Mouse (Mus musculus) forebrain, embryonic 14.5 days (tissue): ENCODE results near the gene Rassf9. TPM values are rescaled to one million over a fixed set of nuclear protein-coding genes. Genes with fewer than 3 reads are reported as not detected.

Experiments
- ATAC-seq: fragments of 200-750 bp; cut with Nextera tagmentation; 2 replicates; pipeline ENCODE4 v1.8.0; 2017; ENCODE audit warnings: mild to moderate bottlenecking, moderate library complexity
- DNase-seq: peaks from one replicate; pipeline ENCODE4 v3.0.0-alpha.2; 2015; ENCODE audit warnings: low spot score
- H3K27ac ChIP-seq: fragments of 300-500 bp; sonication (generic); 2 replicates; pipeline ENCODE4 v1.5.1; 2014; ENCODE audit warnings: low read depth, mild to moderate bottlenecking, control low read depth, low read length, moderate library complexity
- H3K27me3 ChIP-seq: fragments of 300-500 bp; sonication (generic); replicated peaks from 2 replicates; pipeline ENCODE4 v1.6.1; 2014; ENCODE audit warnings: low read length, control low read depth, mixed read lengths; ENCODE audit not compliant: control insufficient read depth, insufficient read depth
- H3K36me3 ChIP-seq: fragments of 300-500 bp; sonication (generic); 2 replicates; pipeline ENCODE4 v1.6.1; 2014; ENCODE audit warnings: low read length, control low read depth; ENCODE audit not compliant: control insufficient read depth, insufficient read depth
- H3K4me1 ChIP-seq: fragments of 300-500 bp; sonication (generic); 2 replicates; pipeline ENCODE4 v1.6.1; 2014; ENCODE audit warnings: antibody characterized with exemption, low read length, control low read depth; ENCODE audit not compliant: control insufficient read depth, insufficient read depth
- H3K4me2 ChIP-seq: fragments of 300-500 bp; sonication (generic); 2 replicates; pipeline ENCODE4 v1.6.1; 2014; ENCODE audit warnings: mild to moderate bottlenecking, control low read depth, low read length
- H3K4me3 ChIP-seq: fragments of 300-500 bp; sonication (generic); 2 replicates; pipeline ENCODE4 v1.5.1; 2014; ENCODE audit warnings: low read depth, low read length, control low read depth
- H3K9ac ChIP-seq: fragments of 300-500 bp; sonication (generic); 2 replicates; pipeline ENCODE4 v1.6.1; 2014; ENCODE audit warnings: mild to moderate bottlenecking, low read length, control low read depth, moderate library complexity
- H3K9me3 ChIP-seq: fragments of 300-500 bp; sonication (generic); replicated peaks from 2 replicates; pipeline ENCODE4 v1.6.1; 2016; ENCODE audit warnings: low read length, control low read depth, mixed read lengths; ENCODE audit not compliant: control insufficient read depth
- WGBS: fragments of 180-500 bp; shearing (Covaris S2); extraction: QIAGEN DNeasy Blood & Tissue Kit; methylation state at CpG from one replicate; pipeline ENCODE4 v1.1.7; 2014; 5-methylcytosine and 5-hydroxymethylcytosine counted together
- polyA plus RNA-seq: library from polyadenylated mRNA; unstranded; fragments of >200 nt; fragmentation: Nextera tagmentation; extraction: Ambion mirVana; gene quantifications from 2 replicates; pipeline ENCODE4 v1.2.1, GENCODE M21; 2014

Rassf9 gene
- polyA plus RNA-seq, result 1.6 and 2.2 TPM in 2 replicates

DNA sequence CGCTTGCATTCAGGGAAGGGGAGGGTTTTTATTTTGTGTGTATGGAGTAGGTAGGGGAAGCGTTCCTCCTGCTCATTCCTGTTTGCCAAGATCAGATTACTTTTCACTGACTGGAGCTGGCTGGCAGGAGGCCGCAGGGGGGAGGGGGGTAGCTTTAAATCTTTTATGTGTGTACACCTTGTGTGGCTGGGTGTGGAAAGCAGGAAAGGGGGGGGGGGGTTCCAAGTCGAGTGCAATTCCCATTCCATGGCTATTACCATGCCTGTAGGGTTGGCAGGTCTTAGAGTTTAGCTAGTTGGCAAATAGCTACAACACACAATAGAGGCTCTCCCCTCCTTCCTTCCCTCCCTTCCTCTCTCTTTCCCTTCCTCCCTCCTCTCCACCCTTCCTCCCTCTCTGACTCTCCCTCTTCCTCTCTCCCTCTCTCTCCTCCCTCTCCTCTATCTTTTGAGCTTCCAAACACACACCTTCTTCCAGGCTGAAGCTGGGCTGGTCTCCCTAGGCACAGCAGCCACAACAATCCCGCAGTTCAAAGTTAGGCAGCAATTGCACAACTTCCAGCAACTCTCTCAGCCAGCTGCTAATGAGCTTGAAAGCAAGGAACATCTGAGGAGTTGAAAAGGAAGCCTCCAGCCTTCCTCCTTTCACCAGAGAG is at the start of gene Rassf9:
Gene Rassf9 (plus strand): TSS at position 416 of the 655 bp plus-strand sequence.
- Histone ChIP-seq H3K4me2 (no peak within 1 kb of the TSS), H3K4me1 (no peaks in the 10 kb centered on the region), H3K36me3 (no peaks in the 10 kb centered on the region), H3K27ac (no peak within 1 kb of the TSS), H3K4me3 (no peak within 1 kb of the TSS), H3K27me3 (no peaks in the 10 kb centered on the region), H3K9ac (no peak within 1 kb of the TSS), H3K9me3 (no peaks in the 10 kb centered on the region)
- peak; percentile 51 for DNase-seq
- WGBS, result 5% methylated on average over 5 of the region's 5 CpGs
- peak; percentile 92 for ATAC-seq

DNA sequence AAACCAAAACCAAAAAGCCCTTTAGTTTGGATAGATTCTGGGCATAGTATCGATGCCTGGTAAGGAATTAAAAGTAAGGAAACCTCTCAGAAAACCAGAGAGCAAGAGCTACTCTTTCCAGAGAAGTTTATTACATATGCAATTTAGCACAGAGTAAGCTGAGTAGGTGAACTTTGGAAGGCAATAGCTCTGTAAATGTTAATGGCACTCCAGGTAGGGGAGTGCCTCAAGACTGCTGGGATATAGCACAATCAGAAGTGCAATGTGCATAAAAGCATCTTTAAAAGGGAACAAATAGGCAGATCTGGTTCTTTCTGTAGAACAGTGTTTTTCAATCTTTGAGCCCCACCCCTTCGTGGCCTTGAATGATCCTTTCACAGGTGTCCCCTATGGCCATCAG is 42.6 kb upstream of the Rassf9 start:
- no peaks in the 10 kb centered on the region for H3K27me3 ChIP-seq
- no peak for ATAC-seq
- no peak overlapping the region for H3K9ac ChIP-seq
- 91% methylated on average over 2 of the region's 2 CpGs for WGBS
- no peaks in the 10 kb centered on the region for H3K9me3 ChIP-seq
- H3K4me3 ChIP-seq, result no peak overlapping the region
- no peak overlapping the region for H3K4me2 ChIP-seq
- H3K36me3 ChIP-seq, result no peaks in the 10 kb centered on the region
- no peaks in the 10 kb centered on the region for H3K4me1 ChIP-seq
- no peak for DNase-seq
- no peak overlapping the region for H3K27ac ChIP-seq

DNA sequence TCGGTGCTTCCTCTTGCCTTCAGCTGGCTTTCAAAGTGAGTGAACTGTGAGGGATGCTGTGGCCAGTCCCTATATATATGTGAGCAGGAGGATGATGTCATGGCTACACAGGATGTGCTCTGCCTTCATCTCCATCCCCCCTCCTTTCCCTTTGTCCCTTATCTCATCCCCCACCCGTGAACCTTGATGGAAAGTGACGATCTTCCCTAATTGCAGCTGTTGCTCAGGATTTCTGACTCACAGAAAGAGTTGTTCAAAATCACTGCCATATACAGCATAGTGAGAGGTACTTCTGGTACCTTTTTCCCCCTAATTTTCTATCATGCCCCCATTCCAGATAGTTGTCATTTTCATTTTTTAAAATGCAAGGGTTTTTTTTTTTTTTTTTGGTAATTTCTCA is 21.6 kb upstream of the Rassf9 start, which contains the start of gene Nts:
Gene Nts (minus strand): TSS at position 101 of the 400 bp plus-strand sequence.
- no peak for ATAC-seq
- WGBS, result 40% methylated on average over 3 of the region's 3 CpGs
- no peaks in the 10 kb centered on the region for H3K4me1 ChIP-seq
- no peaks in the 10 kb centered on the region for H3K27me3 ChIP-seq
- H3K36me3 ChIP-seq, result no peaks in the 10 kb centered on the region
- no peaks in the 10 kb centered on the region for H3K9me3 ChIP-seq
- no peak within 1 kb of the TSS for H3K4me3 ChIP-seq
- no peak within 1 kb of the TSS for H3K4me2 ChIP-seq
- no peak within 1 kb of the TSS for H3K27ac ChIP-seq
- no peak within 1 kb of the TSS for H3K9ac ChIP-seq
- DNase-seq, result no peak

DNA sequence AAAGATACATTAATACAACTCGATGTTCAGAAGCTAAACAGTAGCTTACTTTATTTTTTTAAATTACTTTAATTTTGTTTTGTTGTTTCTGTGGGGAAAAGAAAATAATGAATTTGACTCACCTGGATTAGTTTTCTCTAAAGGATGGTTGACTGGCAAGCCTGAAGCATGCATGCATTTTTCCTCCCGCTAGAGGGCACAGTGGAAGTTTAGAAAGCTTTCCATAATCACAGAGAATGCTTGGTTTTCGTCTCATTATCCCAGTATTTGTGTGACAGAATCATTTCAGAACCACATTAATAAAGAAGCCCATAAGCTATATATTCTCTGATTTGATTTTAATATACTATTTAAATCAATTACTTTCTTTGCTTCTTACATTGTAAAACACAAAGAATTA is 20.2 kb upstream of the Rassf9 start:
- Histone ChIP-seq H3K36me3 (no peaks in the 10 kb centered on the region), H3K9me3 (no peaks in the 10 kb centered on the region), H3K27me3 (no peaks in the 10 kb centered on the region)

DNA sequence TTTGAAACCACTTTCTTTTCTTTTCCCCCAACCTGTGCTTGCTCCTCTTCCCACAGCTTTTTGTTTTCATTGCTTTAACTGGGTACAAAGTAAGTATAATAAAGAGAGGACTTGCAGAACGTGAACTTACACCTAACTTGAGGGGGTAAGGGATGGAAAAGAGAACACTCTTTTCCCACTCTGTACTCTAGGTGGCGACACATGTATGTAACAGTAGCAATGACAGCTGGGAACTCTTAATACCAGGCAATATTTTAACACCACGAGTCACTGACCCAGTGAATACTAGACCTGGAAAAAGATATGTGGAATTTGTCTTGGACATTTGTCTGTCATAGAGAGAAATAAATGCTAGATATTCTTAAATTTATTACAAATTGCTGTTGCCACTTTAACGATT is 13.3 kb upstream of the Rassf9 start:
- H3K4me1 ChIP-seq, result no peaks in the 10 kb centered on the region

More for the DNA sequence above, 20.2 kb upstream of the Rassf9 start:
- Histone ChIP-seq H3K27ac (no peak overlapping the region), H3K4me3 (no peak overlapping the region), H3K4me2 (no peak overlapping the region), H3K9ac (no peak overlapping the region), H3K4me1 (no peaks in the 10 kb centered on the region)
- peak; percentile 72 for ATAC-seq
- WGBS, result 15% methylated on average over 3 of the region's 3 CpGs
- peak; percentile 79 for DNase-seq

DNA sequence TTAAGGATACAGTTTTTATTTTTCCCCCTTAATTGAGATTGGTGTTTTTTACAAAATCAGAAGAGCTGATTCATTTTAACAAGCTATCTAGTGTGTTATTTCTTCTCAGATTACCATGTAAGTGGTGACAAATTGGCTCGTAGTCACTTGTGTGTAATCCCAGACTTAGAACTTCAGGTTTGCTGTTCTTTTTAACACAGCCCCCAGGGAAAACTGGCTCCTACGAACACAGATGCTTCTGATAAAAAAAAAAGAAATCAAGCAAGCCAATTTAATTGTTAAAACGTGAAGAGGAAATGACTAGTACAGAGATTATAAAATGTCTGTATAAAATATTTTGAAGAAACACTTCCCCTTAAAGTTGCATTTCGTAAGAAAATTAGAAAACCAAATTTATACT is 4.6 kb upstream of the Rassf9 start:
- no peak overlapping the region for H3K4me2 ChIP-seq
- DNase-seq (no peak), ATAC-seq (no peak)
- H3K9me3 ChIP-seq, result no peaks in the 10 kb centered on the region
- H3K4me3 ChIP-seq, result no peak overlapping the region
- H3K27ac ChIP-seq, result no peak overlapping the region
- no peaks in the 10 kb centered on the region for H3K36me3 ChIP-seq
- H3K27me3 ChIP-seq, result no peaks in the 10 kb centered on the region
- 62% methylated on average over 4 of the region's 4 CpGs for WGBS
- no peak overlapping the region for H3K9ac ChIP-seq
- no peaks in the 10 kb centered on the region for H3K4me1 ChIP-seq

More for the DNA sequence above, 13.3 kb upstream of the Rassf9 start:
- DNase-seq (peak; percentile 50), ATAC-seq (peak; percentile 71; the same call in 1 of the 2 replicates)
- Histone ChIP-seq H3K27me3 (no peaks in the 10 kb centered on the region), H3K27ac (no peak overlapping the region), H3K36me3 (no peaks in the 10 kb centered on the region), H3K4me2 (no peak overlapping the region), H3K4me3 (no peak overlapping the region), H3K9ac (no peak overlapping the region), H3K9me3 (no peaks in the 10 kb centered on the region)
- WGBS, result 34% methylated on average over 4 of the region's 4 CpGs

DNA sequence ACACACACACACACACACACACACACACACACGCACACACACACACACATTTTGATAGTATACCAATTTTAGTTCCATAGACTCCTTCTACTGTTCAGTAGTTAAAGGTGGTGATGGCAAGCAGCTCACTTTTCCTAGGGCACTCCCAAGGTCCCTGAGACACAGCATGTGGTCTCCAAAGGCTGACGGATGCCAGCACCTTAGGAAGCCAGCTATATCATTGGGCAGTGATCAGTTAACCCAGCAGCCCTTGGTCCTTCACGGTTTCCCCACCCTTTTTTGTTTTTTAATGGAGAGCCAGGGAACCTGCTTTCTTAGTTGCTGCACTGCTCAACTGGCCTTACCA is 588 bp upstream of the Rassf9 start:
- 29% methylated on average over 3 of the region's 3 CpGs for WGBS
- DNase-seq (no peak), ATAC-seq (no peak)
- Histone ChIP-seq H3K36me3 (no peaks in the 10 kb centered on the region), H3K4me3 (no peak overlapping the region), H3K4me2 (no peak overlapping the region), H3K27ac (no peak overlapping the region), H3K9ac (no peak overlapping the region), H3K4me1 (no peaks in the 10 kb centered on the region), H3K27me3 (no peaks in the 10 kb centered on the region), H3K9me3 (no peaks in the 10 kb centered on the region)

DNA sequence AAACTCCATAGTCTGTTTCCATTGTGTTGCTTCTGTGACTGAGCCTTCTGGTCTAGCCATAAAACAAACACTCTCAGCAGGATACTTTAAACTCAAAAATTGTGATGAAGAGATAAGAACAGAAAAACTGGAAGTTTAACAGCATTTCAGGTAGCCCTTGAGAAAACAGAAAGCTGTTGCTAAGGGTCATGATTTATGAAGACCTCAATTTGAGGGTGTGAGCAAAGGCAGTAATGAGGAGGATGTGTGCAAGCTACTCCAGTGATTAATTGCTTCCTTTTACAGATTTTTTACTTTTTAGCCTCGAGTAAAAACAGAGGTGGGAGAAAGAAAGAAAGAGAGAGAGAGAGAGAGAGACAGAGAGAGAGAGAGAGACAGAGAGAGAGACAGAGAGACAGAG is 2.1 kb downstream of the Rassf9 start:
- H3K4me3 ChIP-seq, result no peak overlapping the region
- no peak for DNase-seq
- no peaks in the 10 kb centered on the region for H3K27me3 ChIP-seq
- H3K4me1 ChIP-seq, result no peaks in the 10 kb centered on the region
- ATAC-seq, result no peak
- H3K9ac ChIP-seq, result no peak overlapping the region
- H3K27ac ChIP-seq, result no peak overlapping the region
- 46% methylated on average over 1 of the region's 1 CpGs for WGBS
- H3K36me3 ChIP-seq, result no peaks in the 10 kb centered on the region
- H3K4me2 ChIP-seq, result no peak overlapping the region
- H3K9me3 ChIP-seq, result no peaks in the 10 kb centered on the region

DNA sequence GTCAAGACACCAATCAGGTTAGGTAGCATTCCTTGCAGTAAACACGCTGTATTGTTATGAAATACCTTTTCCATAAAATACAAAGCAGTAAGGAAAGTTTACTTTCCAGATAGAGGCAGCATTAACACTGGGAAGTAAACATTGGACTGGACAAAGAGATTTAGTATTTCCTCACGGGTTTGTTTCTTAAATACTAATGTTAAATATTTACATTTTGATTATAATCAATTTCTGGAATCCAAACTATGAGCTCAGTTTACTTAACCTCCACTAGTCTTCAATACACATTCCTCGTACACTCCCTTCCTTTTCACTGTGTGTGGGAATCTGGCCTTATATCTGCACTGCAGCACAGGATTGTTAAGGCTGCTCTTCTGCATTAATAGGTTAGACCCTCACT is 15.9 kb downstream of the Rassf9 start:
- H3K27me3 ChIP-seq, result no peaks in the 10 kb centered on the region
- DNase-seq (no peak), ATAC-seq (no peak)
- no peaks in the 10 kb centered on the region for H3K4me1 ChIP-seq
- H3K9me3 ChIP-seq, result no peaks in the 10 kb centered on the region
- H3K4me2 ChIP-seq, result no peak overlapping the region
- no peaks in the 10 kb centered on the region for H3K36me3 ChIP-seq
- no peak overlapping the region for H3K27ac ChIP-seq
- no peak overlapping the region for H3K4me3 ChIP-seq
- 85% methylated on average over 3 of the region's 3 CpGs for WGBS
- H3K9ac ChIP-seq, result no peak overlapping the region
